Mouse (Mus musculus) MEL (cell line): ENCODE data around the gene Zkscan2. TPM values are rescaled to one million over a fixed set of nuclear protein-coding genes. Genes with fewer than 3 reads are reported as not detected.

Experiments used
- polyA plus RNA-seq, 2 experiments: library from polyadenylated mRNA; stranded (reverse) in 1 of 2; unstranded in 1 of 2; fragments of >175 nt in 1 of 2; fragments of >200 nt in 1 of 2; gene quantifications; 2 replicates each; pipeline versions ENCODE4 v1.2.1 to v1.2.4; 2012; ENCODE audit warnings: low replicate concordance in 2 of 2, low read depth in 1 of 2; ENCODE audit not compliant: insufficient read length in 2 of 2, insufficient read depth in 1 of 2, missing spikeins in 1 of 2
- total RNA-seq: library from RNA; depleted of rRNA; stranded (reverse); fragments of 300-350 nt; gene quantifications from 2 replicates; pipeline ENCODE4 v1.2.3, GENCODE M21; 2012; rRNA removed

Zkscan2 gene
- total and polyA plus RNA-seq, 3 experiments: not detected

Other genes starting within 250 kb of the Zkscan2 start
- gene Lcmt1, start 130.7 kb downstream of the Zkscan2 start, total RNA-seq: 45.3 and 51.7 TPM in 2 replicates
- 10 to 100 TPM in 1 of 2 experiments, not detected in 1; 44.4 TPM for gene Lcmt1, start 130.7 kb downstream of the Zkscan2 start, polyA plus RNA-seq
- 2.6 and 3.1 TPM in 2 replicates for gene Arhgap17, start 130.5 kb downstream of the Zkscan2 start, total RNA-seq
- gene Arhgap17, start 130.5 kb downstream of the Zkscan2 start, polyA plus RNA-seq: 100 to 1,000 TPM in 1 of 2 experiments, 10 to 100 TPM in 1; 33.7 to 124 TPM
- 0.33 and 2.1 TPM in 2 replicates for gene Aqp8, start 38.2 kb downstream of the Zkscan2 start, total RNA-seq
- gene Aqp8, start 38.2 kb downstream of the Zkscan2 start, polyA plus RNA-seq: under 1 TPM in 1 of 2 experiments, not detected in 1; 0.46 TPM